11 mouse cellular contexts compared by ENCODE assay signal in the genomic region with DNA sequence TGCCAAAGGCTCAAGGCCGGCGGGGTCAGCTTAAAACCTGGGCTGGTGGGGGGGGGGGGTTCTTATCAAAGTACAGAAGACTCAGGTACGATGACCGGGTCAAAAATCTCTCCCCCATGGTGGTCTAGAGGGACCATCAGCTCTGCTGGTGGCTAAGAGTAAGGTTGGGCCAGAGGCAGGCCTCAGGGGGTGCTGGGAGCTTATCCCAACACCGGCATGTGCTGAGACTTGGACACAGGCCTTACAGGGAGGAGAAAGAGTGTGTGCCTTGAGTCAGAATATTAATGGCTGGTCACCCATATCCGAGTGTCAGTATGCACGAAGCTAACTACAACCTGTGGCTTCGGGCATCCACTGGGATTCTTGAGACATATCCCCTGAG. TPM values are rescaled to one million over a fixed set of nuclear protein-coding genes. Genes with fewer than 3 reads are reported as not detected.
DNase-seq lines count a peak whose midpoint lies in the region; ATAC-seq lines count a peak whose summit lies in the region.
"Had no signal": no experiment of that assay in that cellular context is flagged by ENCODE, and none has a peak within 500 bp of the region (broad histone marks: within the 10 kb centered on the region; RNA-seq: fewer than 3 reads in every experiment).

No protein-coding gene starts in this region.

- WGBS in kidney, embryonic 15.5 days, result 67% methylated on average over 8 of the region's 8 CpGs
- WGBS in kidney, embryonic 14.5 days, result 71% methylated on average over 8 of the region's 8 CpGs
- WGBS in forebrain, embryonic 13.5 days, result 36% methylated on average over 8 of the region's 8 CpGs
- WGBS in forebrain, embryonic 16.5 days, result 33% methylated on average over 8 of the region's 8 CpGs
- 59% methylated on average over 8 of the region's 8 CpGs for WGBS in neural tube, embryonic 13.5 days

- ATAC-seq in kidney, embryonic 15.5 days (replicated peaks; ENCODE audit: low FRiP score), result no peak
- ATAC-seq in kidney, embryonic 14.5 days (ENCODE audit: low FRiP score, low TSS enrichment), result no peak
- ATAC-seq in forebrain, embryonic 13.5 days, result no peak; the same call in 1 of the 2 replicates
- ATAC-seq in forebrain, embryonic 16.5 days, result peak; percentile 19; the same call in 1 of the 2 replicates
- 0 out of 2 replicates have a peak, but pooled peaks have one; percentile 20 for ATAC-seq in neural tube, embryonic 13.5 days (ENCODE audit: low read depth)
- ATAC-seq: intestine, embryonic 16.5 days had no signal

- H3K4me3 ChIP-seq in kidney, embryonic 15.5 days (replicated peaks), result no peak overlapping the region
- H3K4me3 ChIP-seq in kidney, embryonic 14.5 days (ENCODE audit: low read length), result no peak overlapping the region
- no peak overlapping the region for H3K4me3 ChIP-seq in forebrain, embryonic 13.5 days
- no peak overlapping the region for H3K4me3 ChIP-seq in forebrain, embryonic 16.5 days (replicated peaks; ENCODE audit: low read length)
- no peak overlapping the region for H3K4me3 ChIP-seq in neural tube, embryonic 13.5 days

- intact Hi-C loops in heart, postnatal 36 days (cut with DNase I), result no loop called here

- H3K36me3 ChIP-seq in kidney, embryonic 15.5 days, result no peaks in the 10 kb centered on the region
- no peaks in the 10 kb centered on the region for H3K36me3 ChIP-seq in kidney, embryonic 14.5 days (ENCODE audit: control insufficient read depth, insufficient read depth, low read length)
- no peaks in the 10 kb centered on the region for H3K36me3 ChIP-seq in forebrain, embryonic 13.5 days (ENCODE audit: poor library complexity, severe bottlenecking)
- H3K36me3 ChIP-seq in forebrain, embryonic 16.5 days (ENCODE audit: control insufficient read depth, insufficient read depth), result no peaks in the 10 kb centered on the region
- H3K36me3 ChIP-seq in neural tube, embryonic 13.5 days, result no peaks in the 10 kb centered on the region
- H3K36me3 ChIP-seq: embryonic facial prominence, embryonic 10.5 days had no signal

- DNase-seq in heart, postnatal 36 days, result no peak
- no peak for DNase-seq in cerebellum, adult 11 months
- DNase-seq: heart, postnatal 4 days had no signal

- H3K9me3 ChIP-seq in kidney, embryonic 15.5 days (replicated peaks), result no peaks in the 10 kb centered on the region
- no peaks in the 10 kb centered on the region for H3K9me3 ChIP-seq in kidney, embryonic 14.5 days (ENCODE audit: control insufficient read depth, low read length)
- H3K9me3 ChIP-seq in forebrain, embryonic 13.5 days (replicated peaks), result no peaks in the 10 kb centered on the region
- no peaks in the 10 kb centered on the region for H3K9me3 ChIP-seq in forebrain, embryonic 16.5 days (ENCODE audit: control insufficient read depth, low read length)
- no peaks in the 10 kb centered on the region for H3K9me3 ChIP-seq in neural tube, embryonic 13.5 days
- H3K9me3 ChIP-seq: embryonic facial prominence, embryonic 10.5 days had no signal

- H3K27ac ChIP-seq in kidney, embryonic 15.5 days, result 0 out of 2 replicates have a peak overlapping the region, but pooled peaks have one; percentile 13
- H3K27ac ChIP-seq in kidney, embryonic 14.5 days (ENCODE audit: low read depth, low read length), result no peak overlapping the region
- peak overlapping the region; percentile 51; the same call in 1 of the 2 replicates for H3K27ac ChIP-seq in forebrain, embryonic 13.5 days
- no peak overlapping the region; the same call in 1 of the 2 replicates for H3K27ac ChIP-seq in forebrain, embryonic 16.5 days (ENCODE audit: low read length)
- H3K27ac ChIP-seq in neural tube, embryonic 13.5 days (replicated peaks), result peak overlapping the region; percentile 84
- H3K27ac ChIP-seq: stomach, postnatal 0 days had no signal

- H3K4me2 ChIP-seq in kidney, embryonic 15.5 days, result no peak overlapping the region
- no peak overlapping the region for H3K4me2 ChIP-seq in kidney, embryonic 14.5 days (replicated peaks; ENCODE audit: low read depth, low read length)
- H3K4me2 ChIP-seq in forebrain, embryonic 13.5 days, result 0 out of 2 replicates have a peak overlapping the region, but pooled peaks have one; percentile 41
- H3K4me2 ChIP-seq in forebrain, embryonic 16.5 days (ENCODE audit: low read length), result no peak overlapping the region
- no peak overlapping the region for H3K4me2 ChIP-seq in neural tube, embryonic 13.5 days

- no peaks in the 10 kb centered on the region for H3K27me3 ChIP-seq in kidney, embryonic 15.5 days
- H3K27me3 ChIP-seq in kidney, embryonic 14.5 days (ENCODE audit: control insufficient read depth, insufficient read depth, low read length), result no peaks in the 10 kb centered on the region
- peaks cover 2% of the 10 kb centered on the region; the same call in 1 of the 2 replicates for H3K27me3 ChIP-seq in forebrain, embryonic 13.5 days
- H3K27me3 ChIP-seq in forebrain, embryonic 16.5 days (replicated peaks; ENCODE audit: control insufficient read depth, insufficient read depth, low read length), result no peaks in the 10 kb centered on the region
- H3K27me3 ChIP-seq in neural tube, embryonic 13.5 days, result no peaks in the 10 kb centered on the region

- peaks cover 23% of the 10 kb centered on the region for H3K4me1 ChIP-seq in kidney, embryonic 15.5 days
- H3K4me1 ChIP-seq in kidney, embryonic 14.5 days (ENCODE audit: control insufficient read depth, insufficient read depth, low read length), result 0 out of 2 replicates have a peak, but pooled peaks cover 8% of the 10 kb centered on the region
- H3K4me1 ChIP-seq in forebrain, embryonic 13.5 days, result peaks cover 57% of the 10 kb centered on the region
- peaks cover 36% of the 10 kb centered on the region for H3K4me1 ChIP-seq in forebrain, embryonic 16.5 days (replicated peaks; ENCODE audit: control insufficient read depth, insufficient read depth, low read length)
- H3K4me1 ChIP-seq in neural tube, embryonic 13.5 days (replicated peaks), result peaks cover 49% of the 10 kb centered on the region

- H3K9ac ChIP-seq in kidney, embryonic 15.5 days, result no peak overlapping the region
- H3K9ac ChIP-seq in kidney, embryonic 14.5 days (ENCODE audit: low read depth, low read length), result no peak overlapping the region
- H3K9ac ChIP-seq in forebrain, embryonic 13.5 days, result no peak overlapping the region
- H3K9ac ChIP-seq in forebrain, embryonic 16.5 days (replicated peaks; ENCODE audit: low read depth, low read length), result no peak overlapping the region
- no peak overlapping the region for H3K9ac ChIP-seq in neural tube, embryonic 13.5 days

RNA-seq across cellular contexts. Expression of a gene that starts 31.4 kb away (rescaled TPM):
- 72.7 and 75.3 TPM in 2 replicates for polyA plus RNA-seq in kidney, embryonic 15.5 days (2015; fragmentation: Nextera tagmentation; extraction: Ambion mirVana)
- polyA plus RNA-seq in kidney, embryonic 14.5 days (2014; fragmentation: Nextera tagmentation; extraction: Ambion mirVana), result 55.4 and 77.1 TPM in 2 replicates
- polyA plus RNA-seq in forebrain, embryonic 13.5 days (2015; fragmentation: Nextera tagmentation; extraction: Ambion mirVana), result 96.6 and 97.1 TPM in 2 replicates
- polyA plus RNA-seq in forebrain, embryonic 16.5 days (2015; fragmentation: Nextera tagmentation; extraction: Ambion mirVana), result 78.2 and 79.8 TPM in 2 replicates
- polyA plus RNA-seq in neural tube, embryonic 13.5 days (2015; fragmentation: Nextera tagmentation; extraction: Ambion mirVana), result 69.7 and 72.2 TPM in 2 replicates
- total RNA-seq in heart, postnatal 36 days (2021), result 10 to 100 TPM; 11.3 to 14.8 TPM

Comparison
In these comparisons a context has a peak if more than half of its experiments do, and no peak if none do; other contexts are left out.
1. ATAC-seq: peak in forebrain, embryonic 16.5 days (single experiment) and neural tube, embryonic 13.5 days (single experiment); none in kidney, embryonic 15.5 days (single experiment), kidney, embryonic 14.5 days (single experiment) and forebrain, embryonic 13.5 days (single experiment).
2. H3K27ac ChIP-seq: peak in kidney, embryonic 15.5 days (single experiment), forebrain, embryonic 13.5 days (single experiment) and neural tube, embryonic 13.5 days (single experiment); none in kidney, embryonic 14.5 days (single experiment) and forebrain, embryonic 16.5 days (single experiment).